Mouse (Mus musculus) ES-E14 (cell line): Measurements from ENCODE around the gene Lrch4. TPM values are rescaled to one million over a fixed set of nuclear protein-coding genes. Genes with fewer than 3 reads are reported as not detected.

Experiments used
- DNase-seq: peaks from one replicate; pipeline ENCODE4 v3.0.0-alpha.2; 2013; ENCODE audit warnings: low read depth, low spot score
- H3K27ac ChIP-seq: 2 replicates; pipeline ENCODE4 v1.5.1; 2012; ENCODE audit warnings: low read depth, mild to moderate bottlenecking, low read length, moderate library complexity, mixed read lengths; ENCODE audit not compliant: poor library complexity, insufficient read depth, severe bottlenecking
- H3K36me3 ChIP-seq: 2 replicates; pipeline ENCODE4 v1.6.1; 2012; ENCODE audit warnings: mild to moderate bottlenecking, low read length, moderate library complexity, mixed read lengths; ENCODE audit not compliant: control insufficient read depth, poor library complexity, insufficient read depth, severe bottlenecking
- H3K4me1 ChIP-seq, 2 experiments: fragments of 150-350 bp in 1 of 2; sonication (generic) in 1 of 2; 2 replicates each; pipeline ENCODE4 v1.6.1; 2012; ENCODE audit warnings: low read length in 2 of 2, mild to moderate bottlenecking in 1 of 2, mixed read lengths in 1 of 2; ENCODE audit not compliant: control insufficient read depth in 2 of 2, insufficient read depth in 2 of 2, poor library complexity in 1 of 2
- H3K4me3 ChIP-seq, 2 experiments: fragments of 150-350 bp in 1 of 2; sonication (generic) in 1 of 2; 2 replicates each; pipeline ENCODE4 v1.5.1; 2012; ENCODE audit warnings: low read length in 2 of 2, low read depth in 1 of 2, mild to moderate bottlenecking in 1 of 2, mixed read lengths in 1 of 2; ENCODE audit not compliant: insufficient read depth in 1 of 2, poor library complexity in 1 of 2, severe bottlenecking in 1 of 2
- H3K9ac ChIP-seq: 2 replicates; pipeline ENCODE4 v1.6.1; 2012; ENCODE audit warnings: low read depth, mild to moderate bottlenecking, low read length, mixed read lengths; ENCODE audit not compliant: poor library complexity, insufficient read depth, severe bottlenecking
- H3K9me3 ChIP-seq: fragments of 150-350 bp; sonication (generic); 2 replicates; pipeline ENCODE4 v1.6.1; 2012; ENCODE audit warnings: low read depth, mild to moderate bottlenecking, low read length; ENCODE audit not compliant: control insufficient read depth, insufficient read depth
- CHD2 ChIP-seq: IDR thresholded peaks from 2 replicates; pipeline ENCODE4 v1.6.1; 2014; ENCODE audit warnings: mild to moderate bottlenecking, low read depth, low read length, inconsistent platforms
- HCFC1 ChIP-seq: IDR thresholded peaks from 2 replicates; pipeline ENCODE4 v1.6.1; 2012; ENCODE audit warnings: low read length, inconsistent platforms, borderline replicate concordance; ENCODE audit not compliant: insufficient read depth
- MAFK ChIP-seq: IDR thresholded peaks from 2 replicates; pipeline ENCODE4 v1.6.1; 2014; ENCODE audit warnings: mild to moderate bottlenecking, low read depth, low read length, inconsistent platforms; ENCODE audit not compliant: insufficient read depth
- ZC3H11A ChIP-seq: IDR thresholded peaks from 2 replicates; pipeline ENCODE4 v1.6.1; 2012; ENCODE audit warnings: low read depth, mild to moderate bottlenecking, inconsistent platforms, low read length, borderline replicate concordance
- ZNF384 ChIP-seq: IDR thresholded peaks from 2 replicates; pipeline ENCODE4 v1.6.1; 2012; ENCODE audit warnings: low read depth, low read length, inconsistent platforms
- in situ Hi-C, 2 experiments: fragments of 600-800 bp; cut with MboI; formaldehyde crosslinking; loops; one replicate each; pipeline ENCODE4 v1.15.1; 2025; ENCODE audit warnings: low sequenced_read_pairs in 2 of 2, inconsistent platforms in 1 of 2; ENCODE audit not compliant: unreplicated experiment in 2 of 2
- total RNA-seq: library from RNA; depleted of rRNA; stranded (reverse); fragments of 300-350 nt; gene quantifications from 2 replicates; pipeline ENCODE4 v1.2.3, GENCODE M21; 2012; rRNA removed

Lrch4 gene
- total RNA-seq, 1 experiment, result 12.7 TPM

DNA sequence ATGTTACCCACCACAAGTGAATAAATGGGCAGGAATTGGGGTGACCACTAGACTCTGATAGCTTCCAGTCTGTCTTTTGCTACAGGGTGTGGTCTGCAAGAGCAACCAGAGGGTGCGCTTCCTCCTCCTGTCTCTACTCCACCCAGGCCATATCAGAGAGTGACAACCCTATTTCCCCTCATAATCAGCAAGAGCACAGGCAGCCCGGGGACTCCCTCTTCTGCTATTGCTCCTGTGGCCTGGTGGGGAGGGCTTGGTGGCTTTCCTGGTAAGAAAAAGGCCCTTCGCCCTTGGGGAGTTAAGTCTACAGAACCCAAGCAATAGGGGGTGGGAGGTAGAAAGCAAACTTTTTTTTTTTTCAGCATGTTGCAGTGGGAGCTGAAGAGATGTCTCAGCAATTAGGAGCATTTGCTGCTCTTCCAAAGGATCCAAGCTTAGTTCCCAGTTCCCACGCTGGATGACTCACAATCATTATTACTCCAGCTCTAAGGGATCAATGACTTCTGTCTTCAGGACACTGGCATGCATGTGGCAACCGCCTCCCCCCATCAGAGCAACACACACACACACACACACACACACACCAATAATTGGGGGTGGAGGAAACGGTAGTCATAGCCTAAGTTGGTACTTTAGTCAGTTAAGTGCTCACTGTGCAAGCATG is 57.3 kb downstream of the Lrch4 start:
- no peak for TF ChIP-seq CHD2
- no peak for TF ChIP-seq HCFC1
- no peak for TF ChIP-seq MAFK
- TF ChIP-seq ZC3H11A, result no peak
- TF ChIP-seq ZNF384, result no peak
- H3K9me3 ChIP-seq, result no peaks in the 10 kb centered on the region
- no peak for DNase-seq
- H3K27ac ChIP-seq, result no peak overlapping the region
- H3K4me3 ChIP-seq, result no peak overlapping the region
- in situ Hi-C loops, result no loop called here
- peaks cover 0 to 8% of the 10 kb centered on the region in 2 experiments; a peak in 2 of 4 replicates for H3K4me1 ChIP-seq
- H3K36me3 ChIP-seq, result no peaks in the 10 kb centered on the region
- H3K9ac ChIP-seq, result no peak overlapping the region

DNA sequence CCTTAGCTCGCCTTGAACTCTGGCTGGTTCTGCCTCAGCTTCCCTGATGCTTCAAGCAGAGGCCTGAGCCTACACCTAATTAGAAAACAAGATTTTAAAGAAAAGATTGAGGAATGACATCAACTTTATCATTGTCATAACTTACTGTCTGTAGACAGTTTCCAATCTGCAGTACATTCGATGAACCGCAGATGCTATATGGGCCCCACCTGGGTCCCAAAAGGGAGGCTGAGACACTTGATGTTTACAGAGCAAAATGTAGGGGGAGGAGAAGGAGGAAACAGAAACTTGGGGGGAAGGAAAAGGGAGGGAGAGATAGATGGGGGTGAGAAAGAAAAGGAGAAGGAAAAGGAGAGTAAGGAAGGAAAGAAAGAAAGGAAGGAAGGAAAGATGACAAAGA is 61.1 kb downstream of the Lrch4 start:
- no peak overlapping the region for H3K4me3 ChIP-seq
- no peaks in the 10 kb centered on the region for H3K9me3 ChIP-seq
- H3K36me3 ChIP-seq, result no peaks in the 10 kb centered on the region
- in situ Hi-C loops, result no loop called here
- TF ChIP-seq HCFC1 (no peak), ZNF384 (no peak), CHD2 (no peak), MAFK (no peak), ZC3H11A (no peak)
- H3K4me1 ChIP-seq, result peaks cover 0 to 6% of the 10 kb centered on the region in 2 experiments; a peak in 3 of 4 replicates
- no peak for DNase-seq
- H3K9ac ChIP-seq, result no peak overlapping the region
- no peak overlapping the region for H3K27ac ChIP-seq

DNA sequence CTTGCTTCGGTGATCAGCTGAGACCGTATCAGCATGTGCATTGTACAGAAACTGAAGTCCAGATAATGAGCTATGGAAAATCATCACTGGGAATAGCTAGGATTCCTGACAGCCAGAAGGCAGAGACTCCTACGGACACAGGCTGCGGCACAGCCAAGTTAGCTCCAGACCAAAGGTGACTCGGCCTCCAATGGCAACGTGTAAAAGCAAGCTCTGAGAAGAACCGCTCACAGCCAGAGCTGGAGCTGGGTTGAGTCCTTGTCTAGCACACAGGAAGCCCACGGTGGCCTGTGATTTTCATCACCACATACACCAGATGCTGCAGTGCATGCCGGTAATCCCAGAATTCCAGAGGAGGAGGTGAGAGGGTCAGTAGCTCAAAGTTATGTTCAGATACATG is 61.6 kb downstream of the Lrch4 start:
- no peak overlapping the region for H3K4me3 ChIP-seq
- no peak for DNase-seq
- no peak overlapping the region for H3K27ac ChIP-seq

More for the DNA sequence above, 61.6 kb downstream of the Lrch4 start:
- in situ Hi-C loops, result no loop called here
- Histone ChIP-seq H3K36me3 (no peaks in the 10 kb centered on the region), H3K4me1 (peaks cover 3 to 4% of the 10 kb centered on the region in 2 experiments; a peak in 3 of 4 replicates), H3K9me3 (no peaks in the 10 kb centered on the region), H3K9ac (no peak overlapping the region)
- no peak for TF ChIP-seq ZNF384
- no peak for TF ChIP-seq CHD2
- TF ChIP-seq MAFK, result no peak
- TF ChIP-seq ZC3H11A, result no peak
- TF ChIP-seq HCFC1, result no peak

Other genes with a start within 250 kb of the Lrch4 start
- gene Zan, start 152.1 kb upstream of the Lrch4 start, total RNA-seq, result 0.95 and 2.6 TPM in 2 replicates
- 35.7 and 41.7 TPM in 2 replicates for gene Pop7, start 126.6 kb upstream of the Lrch4 start, total RNA-seq
- 24.7 and 40.3 TPM in 2 replicates for gene Gigyf1, start 110.6 kb upstream of the Lrch4 start, total RNA-seq
- 0.36 and 0.48 TPM in 2 replicates for gene Epo, start 95.9 kb upstream of the Lrch4 start, total RNA-seq
- 259 and 297 TPM in 2 replicates for gene Gnb2, start 95.6 kb upstream of the Lrch4 start, total RNA-seq
- not detected in 2 replicates for gene Actl6b, start 75.6 kb upstream of the Lrch4 start, total RNA-seq
- gene Tfr2, start 59.3 kb upstream of the Lrch4 start, total RNA-seq, result 3.7 and 7.6 TPM in 2 replicates
- gene Mospd3, start 28.1 kb upstream of the Lrch4 start, total RNA-seq, result 7.8 and 12.9 TPM in 2 replicates
- 134 and 157 TPM in 2 replicates for gene Pcolce, start 15.3 kb upstream of the Lrch4 start, total RNA-seq
- 1.1 and 2.2 TPM in 2 replicates for gene Fbxo24, start 119 bp upstream of the Lrch4 start, total RNA-seq
- 7.8 and 13.6 TPM in 2 replicates for gene Gm20605, start 54 bp downstream of the Lrch4 start, total RNA-seq
- gene Sap25, start 12.2 kb downstream of the Lrch4 start, total RNA-seq, result 12.0 and 24.0 TPM in 2 replicates
- gene Irs3, start 16.6 kb downstream of the Lrch4 start, total RNA-seq, result 0.85 and 1.5 TPM in 2 replicates
- gene Agfg2, start 55.6 kb downstream of the Lrch4 start, total RNA-seq, result 12.3 and 12.5 TPM in 2 replicates
- 5.9 and 7.4 TPM in 2 replicates for gene Nyap1, start 112.5 kb downstream of the Lrch4 start, total RNA-seq
- 15.9 and 21.6 TPM in 2 replicates for gene Tsc22d4, start 116.6 kb downstream of the Lrch4 start, total RNA-seq
- 27.6 and 34.5 TPM in 2 replicates for gene Ppp1r35, start 149.7 kb downstream of the Lrch4 start, total RNA-seq
- 42.3 and 43.0 TPM in 2 replicates for gene Mepce, start 158.5 kb downstream of the Lrch4 start, total RNA-seq
- gene Zcwpw1, start 158.7 kb downstream of the Lrch4 start, total RNA-seq, result 24.5 and 33.0 TPM in 2 replicates
- gene Pilra, start 207.2 kb downstream of the Lrch4 start, total RNA-seq, result 0.21 and 0.62 TPM in 2 replicates
- gene Pilrb1, start 229.0 kb downstream of the Lrch4 start, total RNA-seq, result not detected in 2 replicates
- gene Pilrb2, start 242.7 kb downstream of the Lrch4 start, total RNA-seq, result not detected in 2 replicates